Mouse (Mus musculus) lung, postnatal 0 days (tissue): Measurements from ENCODE around the gene Lrriq4.
A peak's percentile ranks its signal among the peaks of the same experiment; 100 is the strongest.

ENCODE experiments used
- CTCF ChIP-seq: IDR thresholded peaks from 2 replicates; pipeline ENCODE4 v1.5.1; 2016; ENCODE audit warnings: antibody characterized with exemption, mild to moderate bottlenecking
- EP300 ChIP-seq: IDR thresholded peaks from 2 replicates; pipeline ENCODE4 v1.6.1; 2016; ENCODE audit warnings: antibody characterized with exemption, mild to moderate bottlenecking, control low read depth

GRCm38 (mm10) chr3:30601175-30601574, 43.1 kb upstream of the Lrriq4 start:
- TF ChIP-seq CTCF (no peak), EP300 (peak; percentile 54)
